Mouse (Mus musculus): ENCODE results near the gene Kcnd3.

GRCm38 (mm10) chr3:105408211-105408610 lies 43.9 kb upstream of the Kcnd3 start:
- no peak for TF ChIP-seq TAL1 (IDR thresholded peaks at IDR 0.05; ENCODE audit: low read length)
- TF ChIP-seq GATA1 (IDR thresholded peaks at IDR 0.05; ENCODE audit: low read length): no peak

Measured in erythroblast, embryonic 14.5 days (primary cell).